Mouse (Mus musculus) heart, postnatal 36 days (tissue): Measurements from ENCODE around the gene Sgce. TPM values are rescaled to one million over a fixed set of nuclear protein-coding genes. Genes with fewer than 3 reads are reported as not detected.

Experiments
- DNase-seq, 2 experiments: peaks; one replicate each; pipeline ENCODE4 v3.0.0; 2021 to 2022
- intact Hi-C: fragments of 180-260 bp; cut with DNase I; formaldehyde crosslinking; loops from one replicate; pipeline ENCODE4 v1.15.1; 2025
- total RNA-seq, 2 experiments: library from RNA; stranded (reverse); gene quantifications; 2 replicates each; pipeline ENCODE4 v1.2.3; 2021

The Sgce gene
- total RNA-seq, 2 experiments from 2014 or later = 20.8 to 22.5 TPM

DNA sequence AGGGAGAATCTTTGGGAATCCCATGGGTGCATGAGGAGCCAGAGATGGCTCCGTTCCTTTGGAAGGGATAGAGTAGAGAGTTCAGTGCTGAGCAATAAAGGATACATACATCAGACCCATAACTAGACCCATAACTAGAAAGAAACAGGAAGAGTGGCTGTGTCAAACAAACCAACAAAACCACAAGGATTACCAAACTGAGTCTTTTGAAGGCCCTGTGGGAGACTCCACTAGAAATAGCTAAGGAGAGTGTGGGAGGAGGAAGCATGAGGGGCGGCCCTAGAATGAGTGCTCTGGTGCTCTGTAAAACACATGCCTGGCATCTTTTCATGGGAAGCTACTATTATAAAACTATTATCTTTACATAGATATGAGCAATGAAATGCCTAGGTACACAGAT is 18.7 kb downstream of the Sgce start:
- DNase-seq = no peak
- intact Hi-C loops = no loop called here

DNA sequence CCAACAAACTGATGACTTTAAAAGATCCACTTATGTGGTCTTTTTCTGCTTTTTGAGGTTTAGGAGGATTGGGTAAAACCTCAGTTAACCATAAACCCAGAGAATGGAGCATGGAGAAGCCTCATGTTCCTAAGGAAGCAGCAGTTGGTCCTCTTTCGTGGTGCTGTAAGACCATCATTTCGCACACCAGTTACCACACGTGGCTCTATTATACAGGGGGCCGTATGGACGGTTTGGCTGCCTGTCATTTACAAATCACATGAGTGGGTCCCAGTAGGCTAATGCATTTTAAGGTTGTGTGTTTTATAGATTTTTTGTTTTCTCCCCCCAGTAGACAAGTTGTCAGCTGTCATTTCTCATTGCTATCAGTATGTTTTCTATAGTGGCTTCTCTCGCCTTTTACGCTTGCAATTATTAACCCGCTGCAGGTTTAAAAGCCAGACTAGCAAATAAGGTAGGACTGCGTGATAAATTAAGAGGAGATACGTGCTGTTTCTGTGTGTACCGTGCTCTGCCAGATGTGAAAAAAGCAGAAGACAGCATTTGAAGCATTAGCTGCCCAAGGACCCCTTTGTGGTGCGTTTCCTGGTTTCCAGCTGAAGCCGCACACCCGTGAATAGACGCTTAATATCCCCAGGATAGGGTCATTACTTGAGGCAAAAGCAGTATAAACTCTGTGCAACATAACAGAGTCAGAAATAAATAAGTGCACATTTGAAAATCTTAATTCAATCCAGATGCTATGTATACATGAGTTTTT is 22.8 kb downstream of the Sgce start:
- DNase-seq = no peak
- intact Hi-C loops = no loop called here

DNA sequence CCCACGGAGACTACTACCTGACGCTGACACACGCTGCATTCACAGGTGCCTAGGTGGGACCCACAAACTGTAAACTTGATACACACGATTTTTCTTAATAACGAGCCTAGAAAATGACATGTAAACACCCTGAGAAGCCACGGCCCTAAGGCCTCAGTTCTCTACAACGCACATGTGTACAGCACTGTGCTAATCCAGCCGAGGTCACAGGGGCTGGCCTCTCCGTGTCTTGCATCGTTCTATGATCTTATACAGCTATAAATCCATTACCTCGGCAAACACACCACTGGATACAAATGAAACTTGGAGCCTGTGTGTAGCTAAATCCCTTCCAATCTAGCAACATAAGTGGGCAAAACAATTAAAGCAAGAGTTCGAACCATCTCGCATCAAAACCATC is 24.3 kb downstream of the Sgce start:
- DNase-seq = no peak
- intact Hi-C loops = no loop called here

DNA sequence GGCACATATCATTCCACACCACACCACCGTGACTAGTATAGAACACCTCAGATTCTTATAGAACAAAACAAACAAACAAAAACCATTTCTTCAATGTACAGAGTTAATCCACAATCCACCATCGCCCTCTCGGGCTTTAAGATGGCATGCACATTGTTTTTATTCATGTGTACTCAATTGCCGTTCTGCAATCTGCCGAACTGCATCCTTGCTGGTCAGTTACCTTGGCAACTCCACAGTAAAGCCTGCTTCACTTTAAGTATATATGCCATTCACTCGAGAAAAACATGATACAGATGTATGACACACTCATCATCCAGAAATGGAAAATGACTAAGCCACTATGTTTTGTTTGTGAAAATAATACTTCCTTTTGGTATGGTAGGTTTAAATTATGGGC is 24.9 kb downstream of the Sgce start:
- intact Hi-C loops = no loop called here
- DNase-seq = no peak

DNA sequence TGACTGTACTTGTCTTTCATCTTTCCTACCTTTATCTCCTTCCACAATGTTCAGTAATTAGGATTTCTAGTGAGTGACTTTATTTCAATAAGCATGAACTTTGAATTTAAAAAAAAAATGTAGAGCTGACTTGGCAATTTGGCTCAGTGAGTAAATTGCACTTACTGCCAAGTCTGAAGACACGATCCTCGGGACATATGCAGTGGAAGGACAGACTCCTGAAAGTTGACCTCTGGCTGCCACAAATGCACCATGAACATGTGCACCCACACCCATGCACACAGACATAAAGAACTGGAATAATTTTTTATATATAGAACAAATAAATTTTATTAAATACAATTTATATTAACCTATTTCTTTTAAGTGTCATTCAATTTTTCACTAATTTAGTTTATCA is 29.7 kb downstream of the Sgce start:
- no peak for DNase-seq
- intact Hi-C loops = no loop called here

DNA sequence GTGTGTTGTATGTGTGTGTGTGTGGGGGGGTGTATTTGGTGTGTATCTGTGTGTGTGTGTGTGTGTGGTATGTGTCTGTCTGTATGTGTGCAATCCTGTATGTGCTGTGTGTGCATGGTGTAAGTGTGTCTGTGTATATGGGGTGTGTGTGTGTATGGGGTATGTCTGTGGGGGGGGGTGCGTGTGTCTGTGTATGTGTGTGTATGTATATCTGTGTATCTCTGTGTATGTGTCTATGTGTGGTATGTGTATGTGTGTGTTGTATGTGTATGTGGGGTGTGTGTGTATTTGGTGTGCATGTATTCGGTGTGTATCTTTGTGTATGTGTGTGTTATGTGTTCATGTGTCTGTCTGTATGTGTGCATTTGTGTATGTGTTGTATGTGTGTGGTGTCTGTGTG is 30.8 kb downstream of the Sgce start:
- DNase-seq = no peak

DNA sequence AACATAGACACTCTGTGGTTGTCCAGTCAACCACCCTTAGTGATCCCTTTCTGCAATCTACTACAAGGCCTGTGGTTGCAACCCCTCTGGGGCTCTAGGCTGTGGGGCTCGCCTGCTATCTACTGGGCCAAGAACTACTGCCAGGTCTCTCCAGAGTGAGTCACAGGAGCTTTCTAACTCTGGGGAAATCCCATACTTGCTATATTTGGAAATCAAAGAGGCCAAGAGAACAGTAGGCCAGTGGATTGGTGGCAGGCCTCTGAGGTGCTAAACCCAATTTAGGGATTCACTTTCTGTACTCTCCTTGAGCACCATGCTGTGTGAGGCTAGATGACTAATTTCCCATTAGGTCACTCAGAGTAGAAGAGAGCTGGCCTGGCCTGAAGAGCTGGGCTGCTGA is 38.0 kb downstream of the Sgce start:
- no peak for DNase-seq
- intact Hi-C loops = no loop called here

More for the DNA sequence above, 30.8 kb downstream of the Sgce start:
- intact Hi-C loops = no loop called here

DNA sequence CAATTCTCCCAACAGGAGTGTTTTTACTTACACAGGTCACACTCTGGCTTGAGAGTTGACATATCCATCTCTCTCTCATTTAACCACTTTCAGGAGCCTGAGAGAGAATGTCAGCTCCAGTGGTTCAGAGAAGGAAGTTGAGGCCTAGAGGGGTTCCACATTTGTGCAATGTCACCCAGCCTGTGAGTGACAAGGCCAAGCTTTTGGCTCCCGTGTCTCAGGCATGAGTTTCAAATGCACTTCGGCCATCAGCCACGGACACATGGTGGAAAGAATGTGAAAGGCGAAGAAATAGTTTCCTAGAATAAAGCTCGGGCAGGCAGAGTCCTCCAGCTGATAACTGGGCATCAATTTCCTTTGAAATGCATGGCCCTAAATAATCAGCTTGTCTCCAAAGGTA is 40.6 kb downstream of the Sgce start:
- no peak for DNase-seq

DNA sequence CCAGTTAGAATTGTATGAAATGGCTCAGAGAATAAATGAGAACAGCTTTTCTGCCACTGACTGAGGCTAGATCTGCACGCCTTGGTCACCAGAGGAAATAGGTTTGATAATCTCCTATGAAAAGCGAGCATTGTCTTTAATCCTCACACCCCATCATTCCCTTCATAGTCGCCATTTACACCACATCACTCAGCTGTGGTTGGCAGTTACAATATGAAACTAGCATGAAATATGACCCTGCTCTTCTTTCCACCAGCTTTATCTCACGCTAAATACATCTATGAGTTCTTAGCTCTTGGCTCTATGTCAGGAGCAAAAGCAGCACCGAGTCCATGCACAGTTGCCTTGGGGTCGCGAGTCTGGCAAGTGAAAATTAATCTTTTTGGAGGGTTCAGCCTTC is 43.1 kb downstream of the Sgce start:
- no peak for DNase-seq
- intact Hi-C loops = no loop called here

More for the DNA sequence above, 40.6 kb downstream of the Sgce start:
- intact Hi-C loops = no loop called here

DNA sequence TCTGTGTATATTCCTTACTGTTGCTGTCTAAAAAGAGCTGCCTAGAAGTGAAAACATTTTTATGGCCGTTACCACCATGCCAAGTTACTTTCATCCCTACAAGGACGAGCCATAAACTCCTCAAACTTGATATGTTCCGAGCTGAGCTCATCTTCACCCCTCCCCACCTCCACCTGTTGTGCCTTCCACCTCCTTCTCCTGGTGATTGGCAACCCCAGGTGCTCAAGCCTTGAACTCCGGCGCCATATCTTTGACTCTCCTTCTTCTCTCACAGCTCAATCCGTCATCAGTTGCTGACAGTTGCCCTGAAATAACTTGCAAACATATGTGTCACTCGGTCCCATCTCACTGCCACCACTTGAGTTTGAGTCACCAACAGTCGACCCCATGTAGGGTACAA is 45.4 kb downstream of the Sgce start:
- intact Hi-C loops = no loop called here
- no peak for DNase-seq

DNA sequence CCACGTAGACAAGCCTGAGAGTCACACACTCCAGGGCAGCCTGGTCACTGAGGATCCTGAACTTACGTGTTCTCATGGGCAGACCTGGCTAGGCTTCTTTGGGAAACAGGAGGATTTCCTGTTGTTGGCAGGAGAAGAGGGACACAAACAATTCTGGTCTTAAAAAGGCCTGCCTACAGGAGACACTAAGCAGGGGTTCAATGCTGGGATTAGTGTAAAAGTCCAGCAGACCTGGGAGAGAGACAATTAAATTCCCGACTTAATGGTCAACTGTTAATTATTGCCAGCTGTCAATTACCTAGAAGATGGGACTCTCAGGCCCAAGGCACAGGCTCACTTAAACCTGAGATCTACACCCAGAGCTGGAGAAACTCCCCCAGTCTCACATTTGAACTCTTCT is 51.2 kb downstream of the Sgce start:
- DNase-seq = no peak
- intact Hi-C loops = no loop called here

DNA sequence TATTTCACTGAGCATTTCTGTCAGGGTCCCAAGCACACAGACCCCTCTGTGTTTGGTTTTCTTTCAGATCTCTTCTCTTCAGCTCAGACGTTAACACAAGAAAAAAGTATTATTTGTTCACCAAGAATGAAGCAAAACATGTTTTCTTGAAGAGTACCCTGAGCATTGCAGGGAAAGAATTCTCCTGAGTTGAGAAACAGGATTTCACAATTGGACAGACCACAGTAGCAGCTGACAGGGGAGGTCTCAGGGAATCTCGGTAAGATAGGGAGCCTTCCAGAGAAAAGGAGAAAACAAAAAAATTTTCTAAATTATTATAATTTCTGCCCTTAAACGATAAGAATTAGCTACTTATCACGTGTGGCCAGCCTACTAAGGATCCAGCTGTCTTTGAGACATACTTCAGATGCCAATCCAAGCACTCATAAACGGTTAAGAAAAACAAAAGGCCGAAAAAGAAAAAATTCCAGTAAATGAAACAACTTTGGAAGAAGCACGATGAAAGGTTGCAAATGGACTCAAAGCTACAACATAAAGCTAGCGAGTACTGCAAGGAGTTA is 52.3 kb downstream of the Sgce start:
- DNase-seq = no peak
- intact Hi-C loops = no loop called here

DNA sequence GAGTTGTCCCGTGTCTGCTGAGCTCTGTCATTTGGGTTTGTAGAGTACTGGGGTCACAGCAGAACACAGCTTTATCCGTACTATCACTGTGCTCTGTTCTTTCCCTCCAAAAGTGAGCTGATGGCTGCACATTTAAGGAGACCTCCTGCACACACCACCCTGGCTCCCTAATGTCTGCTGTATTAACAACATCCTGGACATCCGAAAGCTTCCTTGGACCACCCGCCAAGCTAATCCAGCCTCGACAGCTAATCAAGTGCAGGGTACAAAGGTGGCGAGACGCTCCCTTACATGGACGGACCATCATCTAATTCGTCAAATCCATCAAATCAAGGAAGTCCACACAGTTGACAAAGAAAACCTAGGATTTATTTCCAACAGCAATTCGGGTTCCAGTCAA is 53.5 kb downstream of the Sgce start:
- DNase-seq = no peak
- intact Hi-C loops = no loop called here

DNA sequence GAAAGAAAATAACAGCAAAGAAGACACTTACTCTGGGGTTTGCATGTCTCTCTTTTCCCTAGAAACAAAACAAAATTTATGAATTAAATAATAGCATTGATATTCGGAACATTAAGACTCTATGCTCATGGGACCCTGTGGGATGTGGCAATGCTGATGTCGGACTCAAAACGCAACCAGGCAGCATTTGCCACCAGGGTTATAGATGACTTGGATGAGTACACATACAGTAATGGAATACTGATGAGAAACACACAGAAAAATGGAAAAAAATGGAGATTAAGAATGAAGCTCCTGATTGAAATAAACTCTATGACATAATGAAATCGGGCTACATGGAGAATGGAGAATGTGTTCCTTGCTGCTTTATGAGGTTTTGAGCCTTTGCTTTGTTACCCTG is 56.6 kb downstream of the Sgce start:
- no peak for DNase-seq
- intact Hi-C loops = no loop called here

DNA sequence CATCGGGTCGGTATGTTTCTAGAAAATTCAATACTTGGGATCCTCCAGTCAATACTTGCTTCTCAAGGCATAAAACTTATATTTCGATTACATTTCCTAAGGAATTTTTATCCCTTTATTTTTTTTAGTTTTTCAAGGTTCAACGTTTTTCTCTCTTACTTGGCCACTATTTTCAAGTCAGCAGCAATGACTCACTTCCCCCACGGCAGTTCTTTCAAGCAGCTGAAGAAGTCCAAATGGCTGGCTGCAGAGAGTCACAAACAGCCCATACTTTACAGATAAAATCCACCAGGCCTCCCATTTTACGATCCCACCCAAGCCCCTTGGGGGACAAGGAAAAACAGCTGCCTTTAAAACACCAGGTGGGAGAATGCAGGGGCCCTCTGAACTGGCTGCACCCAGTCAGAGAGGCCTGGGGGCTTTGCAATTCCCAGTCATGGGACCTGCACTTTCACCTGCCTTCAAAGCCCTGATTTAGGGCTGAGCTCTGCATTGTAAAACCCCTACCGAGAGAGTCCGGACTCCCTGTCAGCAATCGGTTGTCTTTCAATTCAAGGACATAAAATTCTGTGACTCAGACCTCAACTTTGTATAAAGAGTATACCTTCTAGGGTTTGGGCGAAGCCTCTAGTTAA is 62.2 kb downstream of the Sgce start:
- DNase-seq = no peak
- intact Hi-C loops = no loop called here

DNA sequence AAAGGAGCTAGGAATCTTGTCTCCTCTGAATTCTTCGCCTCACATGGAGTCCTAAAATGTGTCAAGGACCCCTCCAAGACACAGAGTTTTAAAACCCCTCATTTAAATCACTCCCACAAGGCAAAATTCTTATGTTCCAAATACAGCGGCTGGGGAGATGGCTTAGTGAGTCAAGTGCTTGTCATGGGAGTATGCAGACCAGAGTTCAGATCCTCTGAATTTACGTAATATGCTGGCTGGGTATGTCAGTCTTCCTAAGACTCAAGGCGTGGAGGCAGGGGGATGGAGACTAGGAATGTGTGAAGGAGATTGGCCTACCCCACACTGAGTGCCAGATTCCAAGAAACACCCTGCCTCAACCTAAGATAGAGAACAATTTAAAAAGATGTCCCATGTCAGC is 66.4 kb downstream of the Sgce start:
- intact Hi-C loops = no loop called here

DNA sequence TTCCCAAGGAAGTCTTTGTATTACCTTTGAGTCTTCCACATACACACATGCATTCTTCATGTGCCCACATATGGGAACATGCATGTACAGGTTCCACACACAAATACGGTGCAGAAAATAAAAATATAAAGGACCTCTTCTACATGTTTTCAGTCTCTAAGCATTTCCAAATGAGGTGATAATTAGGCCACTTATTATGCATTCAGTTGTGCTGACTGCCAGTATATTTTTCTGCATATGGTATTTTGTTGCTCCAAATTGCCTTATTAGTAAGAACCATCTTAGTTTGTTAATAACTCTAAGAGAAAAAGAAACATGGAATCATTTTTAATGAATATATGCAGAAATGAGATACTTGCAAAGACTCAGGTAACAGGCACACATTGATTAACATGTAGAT is 67.0 kb downstream of the Sgce start:
- DNase-seq = no peak
- intact Hi-C loops = no loop called here

More for the DNA sequence above, 66.4 kb downstream of the Sgce start:
- no peak for DNase-seq

DNA sequence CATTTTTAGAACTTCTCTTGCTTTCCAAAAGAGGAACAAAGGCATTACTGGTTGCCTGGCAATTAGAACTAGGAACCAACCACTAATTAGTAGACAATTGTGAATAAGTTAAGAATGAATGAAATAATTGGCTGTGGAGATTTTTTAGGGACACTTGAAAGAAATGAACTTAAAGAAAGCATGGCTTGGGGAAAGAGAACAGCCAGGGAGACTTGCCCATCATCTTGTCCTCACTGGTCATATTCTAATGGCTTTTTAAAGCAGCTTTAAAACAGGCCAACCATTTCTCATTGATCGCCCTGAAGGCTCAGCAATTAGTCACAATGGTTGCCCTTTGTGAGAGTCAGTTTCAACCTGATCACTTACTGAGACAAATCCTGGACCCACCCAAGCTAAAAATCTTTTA is 69.6 kb downstream of the Sgce start:
- no peak for DNase-seq
- intact Hi-C loops = no loop called here

DNA sequence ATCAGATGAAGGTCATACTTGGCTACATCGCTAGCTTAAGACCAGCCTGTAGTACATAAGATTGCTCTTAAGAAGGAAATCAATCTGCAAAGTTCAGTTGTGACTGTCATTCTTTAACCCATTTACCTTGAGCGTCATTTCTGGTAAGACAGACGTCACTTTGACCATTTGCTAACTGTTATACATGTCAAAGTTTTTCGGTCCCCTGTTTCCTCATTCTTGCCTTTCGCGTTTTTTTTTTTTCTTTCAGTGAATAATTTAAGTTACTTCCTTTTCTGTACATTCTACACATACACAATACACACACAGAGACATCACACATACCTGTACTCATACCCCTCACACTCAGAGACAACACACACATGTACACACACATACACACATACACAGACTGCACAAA is 81.9 kb downstream of the Sgce start:
- intact Hi-C loops = no loop called here
- DNase-seq = no peak

DNA sequence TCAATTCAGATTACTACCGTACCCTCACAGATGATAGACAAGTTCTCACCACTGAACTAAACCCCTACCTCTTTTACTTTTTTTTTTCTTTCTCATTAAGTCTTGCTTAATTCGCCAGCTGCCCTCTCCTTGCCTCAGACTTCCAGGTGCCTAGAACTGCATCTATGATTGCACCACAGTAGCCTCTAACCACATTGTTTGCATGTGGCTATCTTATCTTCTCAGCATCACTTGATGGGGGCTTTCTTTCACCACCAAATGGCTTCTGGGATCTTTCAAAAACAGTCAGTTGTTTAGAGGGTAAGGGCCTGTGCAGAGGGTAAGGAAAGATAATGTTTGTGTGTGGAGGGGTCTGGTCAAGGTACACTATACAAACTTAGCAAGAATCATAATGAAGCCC is 82.7 kb downstream of the Sgce start:
- intact Hi-C loops = no loop called here
- DNase-seq = no peak

DNA sequence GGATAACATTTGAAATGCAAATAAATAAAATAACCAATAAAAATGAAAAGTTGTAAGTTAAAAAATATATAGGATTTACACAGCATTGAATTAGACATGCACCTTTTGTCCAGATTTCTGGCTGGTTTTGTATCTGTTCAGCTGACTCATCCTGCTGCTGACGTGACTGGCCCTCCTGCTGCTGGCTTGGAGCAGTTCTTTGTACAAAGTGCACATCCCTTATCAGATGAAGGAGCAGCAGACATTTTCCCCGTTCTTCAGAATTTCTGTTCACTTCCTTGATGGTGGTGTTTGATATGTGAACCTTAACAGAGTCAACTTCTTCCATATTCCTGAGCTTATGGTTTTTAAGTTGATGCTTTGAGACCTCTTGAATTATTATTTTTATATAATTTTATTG is 83.5 kb downstream of the Sgce start:
- intact Hi-C loops = no loop called here
- no peak for DNase-seq

DNA sequence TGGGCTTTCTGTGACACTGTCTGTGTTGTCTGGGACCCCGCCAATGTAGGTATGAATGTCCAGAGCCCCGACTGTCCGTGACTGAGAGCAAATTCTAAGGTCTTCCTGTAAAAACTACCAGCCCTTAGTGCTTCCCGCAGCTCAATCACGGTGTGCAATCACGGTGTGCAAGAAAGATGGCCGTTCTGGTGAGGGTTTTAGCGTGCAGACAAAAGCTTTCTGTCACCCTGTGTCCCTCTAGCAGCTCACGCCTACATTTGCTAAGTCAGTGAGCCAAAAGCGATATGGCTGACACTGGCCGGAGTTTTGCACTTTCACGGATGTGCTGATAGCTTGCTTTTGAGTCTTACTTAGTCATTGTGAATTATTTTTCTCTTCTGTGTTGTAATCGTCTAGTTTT is 88.1 kb downstream of the Sgce start:
- intact Hi-C loops = no loop called here
- no peak for DNase-seq
